ENCODE assay signal across 11 mouse cellular contexts in genomic region chr9:121616471-121616870, GRCm38 (mm10). TPM values are rescaled to one million over a fixed set of nuclear protein-coding genes. Genes with fewer than 3 reads are reported as not detected.
DNase-seq lines count a peak whose midpoint lies in the region; ATAC-seq and TF ChIP-seq lines count a peak whose summit lies in the region.
"Had no signal": no experiment of that assay in that cellular context is flagged by ENCODE, and none has a peak within 500 bp of the region (broad histone marks: within the 10 kb centered on the region; RNA-seq: fewer than 3 reads in every experiment).

No protein-coding gene starts in this region.

- H3K79me2 ChIP-seq in MEL (ENCODE audit: control insufficient read depth, insufficient read depth, low read length, poor library complexity) = no peaks in the 10 kb centered on the region

- no peak overlapping the region for H3K27ac ChIP-seq in limb, embryonic 11.5 days (replicated peaks; ENCODE audit: low read depth, low read length)
- no peak overlapping the region for H3K27ac ChIP-seq in limb, embryonic 10.5 days
- no peak overlapping the region for H3K27ac ChIP-seq in MEL (ENCODE audit: control insufficient read depth, low read depth, low read length)

- no peak overlapping the region for H3K4me3 ChIP-seq in limb, embryonic 11.5 days (ENCODE audit: low read depth, low read length)
- no peak overlapping the region for H3K4me3 ChIP-seq in limb, embryonic 10.5 days
- no peak overlapping the region for H3K4me3 ChIP-seq in MEL (ENCODE audit: control insufficient read depth in 1 of 2, insufficient read depth in 1 of 2, low read depth in 2 of 2, low read length in 2 of 2)

- TF ChIP-seq EP300 in MEL (IDR thresholded peaks at IDR 0.05; ENCODE audit: low read depth in 1 of 2, low read length in 2 of 2) = no peak

- intact Hi-C loops in heart, postnatal 10 days (cut with DNase I) = no loop called here

- H3K27me3 ChIP-seq in limb, embryonic 11.5 days (ENCODE audit: control insufficient read depth, insufficient read depth, low read length) = no peaks in the 10 kb centered on the region
- H3K27me3 ChIP-seq in limb, embryonic 10.5 days (ENCODE audit: low read depth, poor library complexity, severe bottlenecking) = peaks cover 3% of the 10 kb centered on the region; the same call in 1 of the 2 replicates
- peaks cover 0 to 2% of the 10 kb centered on the region in 2 experiments; a peak in 1 of 4 replicates for H3K27me3 ChIP-seq in MEL (ENCODE audit: control insufficient read depth in 1 of 2, insufficient read depth in 2 of 2, low read length in 2 of 2)

- peak; percentile 64 to 71 for DNase-seq in cerebellum, postnatal 10 days
- no peak for DNase-seq in cerebellum, adult 9-11 months
- DNase-seq in limb, embryonic 11.5 days (ENCODE audit: low spot score) = peak; percentile 49
- DNase-seq in limb, embryonic 10.5 days (ENCODE audit: low spot score) = no peak
- DNase-seq in MEL (ENCODE audit: low read depth, low spot score) = peak; percentile 8
- DNase-seq in naive thymus-derived CD4-positive, alpha-beta T cell, adult 2 months (ENCODE audit: low read depth) = peak; percentile 66
- no peak for DNase-seq in heart, postnatal 10 days
- DNase-seq in layer of hippocampus, adult 8-10 months (ENCODE audit: low spot score in 2 of 2) = no peak
- DNase-seq: kidney, adult 11 months had no signal

- TF ChIP-seq CTCF in MEL (IDR thresholded peaks at IDR 0.05 in 2 of 3, conservative IDR thresholded peaks at IDR 0.05 in 1 of 3; ENCODE audit: control insufficient read depth in 1 of 3, insufficient read depth in 1 of 3, low read depth in 2 of 3, low read length in 3 of 3, poor library complexity in 1 of 3, severe bottlenecking in 1 of 3) = peak; percentile 29 to 67 (median 40)

- WGBS in limb, embryonic 11.5 days = 58% methylated on average over 3 of the region's 3 CpGs
- WGBS in limb, embryonic 10.5 days = 58% methylated on average over 3 of the region's 3 CpGs

- H3K9me3 ChIP-seq in limb, embryonic 11.5 days (ENCODE audit: control insufficient read depth, low read length) = no peaks in the 10 kb centered on the region
- no peaks in the 10 kb centered on the region for H3K9me3 ChIP-seq in limb, embryonic 10.5 days (replicated peaks)
- H3K9me3 ChIP-seq in MEL (replicated peaks; ENCODE audit: insufficient read depth, low read length) = no peaks in the 10 kb centered on the region
- H3K9me3 ChIP-seq: G1E had no signal

- H3K36me3 ChIP-seq in limb, embryonic 11.5 days (ENCODE audit: control insufficient read depth, insufficient read depth, low read length) = no peaks in the 10 kb centered on the region
- H3K36me3 ChIP-seq in limb, embryonic 10.5 days = no peaks in the 10 kb centered on the region
- no peaks in the 10 kb centered on the region for H3K36me3 ChIP-seq in MEL (ENCODE audit: control insufficient read depth in 1 of 2, insufficient read depth in 2 of 2, low read length in 2 of 2)
- H3K36me3 ChIP-seq: G1E had no signal

- ATAC-seq in limb, embryonic 11.5 days (ENCODE audit: insufficient number of reproducible peaks, low FRiP score, low TSS enrichment, low read depth) = no peak

- TF ChIP-seq POLR2A in MEL (IDR thresholded peaks at IDR 0.05; ENCODE audit: control insufficient read depth in 1 of 2, insufficient read depth in 1 of 2, low read depth in 1 of 2, low read length in 2 of 2, poor library complexity in 1 of 2) = no peak

- H3K4me1 ChIP-seq in limb, embryonic 11.5 days (ENCODE audit: control insufficient read depth, insufficient read depth, low read length) = 0 out of 2 replicates have a peak, but pooled peaks cover 3% of the 10 kb centered on the region
- H3K4me1 ChIP-seq in limb, embryonic 10.5 days = peaks cover 20% of the 10 kb centered on the region
- H3K4me1 ChIP-seq in MEL (ENCODE audit: control insufficient read depth in 1 of 2, insufficient read depth in 2 of 2, low read length in 2 of 2) = 0 out of 4 replicates have a peak, but pooled peaks cover 0 to 4% of the 10 kb centered on the region in 2 experiments

- no peak overlapping the region for H3K9ac ChIP-seq in limb, embryonic 11.5 days (ENCODE audit: low read length)
- no peak overlapping the region for H3K9ac ChIP-seq in MEL (ENCODE audit: control insufficient read depth, low read depth, low read length, poor library complexity, severe bottlenecking)

- H3K4me2 ChIP-seq in limb, embryonic 11.5 days (ENCODE audit: low read depth, severe bottlenecking) = no peak overlapping the region

- no peak; the same call in 1 of the 2 replicates for TF ChIP-seq RAD21 in MEL (IDR thresholded peaks at IDR 0.05; ENCODE audit: low read depth, low read length)

TF ChIP-seq in MEL, 35 proteins besides CTCF, POLR2A, EP300 and RAD21:
- TF ChIP-seq NRF1 (IDR thresholded peaks at IDR 0.05; ENCODE audit: insufficient read depth, low read depth, low read length, poor library complexity, severe bottlenecking) (no peak), GATA1 (IDR thresholded peaks at IDR 0.05; ENCODE audit: low read depth, low read length) (no peak), TCF12 (IDR thresholded peaks at IDR 0.05; ENCODE audit: low read depth, low read length) (no peak), ZMIZ1 (IDR thresholded peaks at IDR 0.05; ENCODE audit: low read depth, low read length) (no peak), SMC3 (IDR thresholded peaks at IDR 0.05; ENCODE audit: low read depth, low read length) (peak; percentile 31; the same call in 1 of the 2 replicates), NELFE (IDR thresholded peaks at IDR 0.05; ENCODE audit: low read depth, low read length) (no peak)
TF ChIP-seq in MEL: peak in this region for 1.

RNA-seq across cellular contexts. Expression of gene Lyzl4, which starts 25.4 kb away (rescaled TPM):
- polyA plus RNA-seq in limb, embryonic 11.5 days (2014; fragmentation: Nextera tagmentation; extraction: Ambion mirVana) = not detected in 2 replicates
- polyA plus RNA-seq in limb, embryonic 10.5 days (2016; fragmentation: Nextera tagmentation; extraction: Ambion mirVana) = not detected in 2 replicates
- not detected in 2 replicates for total RNA-seq in MEL (2012; rRNA removed)
- polyA plus RNA-seq in MEL (2012; ENCODE audit: insufficient read depth in 1 of 2, insufficient read length in 2 of 2, low read depth in 1 of 2, low replicate concordance in 2 of 2, missing spikeins in 1 of 2) = not detected
- total RNA-seq in heart, postnatal 10 days (2021) = not detected
- total RNA-seq in layer of hippocampus, adult 8-10 months (2022) = 1 to 10 TPM in 3 of 4 experiments, under 1 TPM in 1; 0.80 to 4.4 (median 3.2) TPM
- total RNA-seq: G1E had no signal
- polyA plus RNA-seq: G1E; neural tube, embryonic 14.5 days had no signal

RNA-seq across cellular contexts. Expression of gene Vipr1, which starts 26.0 kb away (rescaled TPM):
- 0.27 and 0.69 TPM in 2 replicates for polyA plus RNA-seq in limb, embryonic 11.5 days (2014; fragmentation: Nextera tagmentation; extraction: Ambion mirVana)
- polyA plus RNA-seq in limb, embryonic 10.5 days (2016; fragmentation: Nextera tagmentation; extraction: Ambion mirVana) = 0.14 and 0.49 TPM in 2 replicates
- total RNA-seq in MEL (2012; rRNA removed) = not detected in 2 replicates
- polyA plus RNA-seq in MEL (2012; ENCODE audit: insufficient read depth in 1 of 2, insufficient read length in 2 of 2, low read depth in 1 of 2, low replicate concordance in 2 of 2, missing spikeins in 1 of 2) = not detected
- total RNA-seq in heart, postnatal 10 days (2021) = under 1 TPM; 0.86 to 0.89 TPM
- total RNA-seq in layer of hippocampus, adult 8-10 months (2022) = 10 to 100 TPM; 17.8 to 20.5 (median 18.4) TPM
- polyA plus RNA-seq: G1E had no signal

Comparison
In these comparisons a context has a peak if more than half of its experiments do, and no peak if none do; other contexts are left out.
1. DNase-seq: peak in cerebellum, postnatal 10 days (2 of 2), limb, embryonic 11.5 days (single experiment), MEL (single experiment) and naive thymus-derived CD4-positive, alpha-beta T cell, adult 2 months (single experiment); none in cerebellum, adult 9-11 months (single experiment), limb, embryonic 10.5 days (single experiment), heart, postnatal 10 days (0 of 2) and layer of hippocampus, adult 8-10 months (0 of 2).
2. RNA of gene Vipr1, which starts 26.0 kb away (total RNA-seq): 17.8 to 20.5 TPM in layer of hippocampus, adult 8-10 months; 0.86 to 0.89 TPM in heart, postnatal 10 days and not detected in MEL; every median in the first group is over 4 times any median in the second.